Mouse (Mus musculus): ENCODE measurements around the gene Tradd.

- no peak for TF ChIP-seq POLR2A (IDR thresholded peaks at IDR 0.05; ENCODE audit: borderline replicate concordance, low read depth, low read length)
- TF ChIP-seq CTCF (IDR thresholded peaks at IDR 0.05; ENCODE audit: low read depth, low read length): no peak
Measured at GRCm38 (mm10) chr8:105299962-105300361, 35.6 kb upstream of the Tradd start.

Measured in bone marrow macrophage, adult 2 months (primary cell).